Mouse (Mus musculus) liver, embryonic 11.5 days (tissue): ENCODE data around the gene Cpn2. TPM values are rescaled to one million over a fixed set of nuclear protein-coding genes. Genes with fewer than 3 reads are reported as not detected.
A peak's percentile ranks its signal among the peaks of the same experiment; 100 is the strongest.

Experiments used
- ATAC-seq: fragments of 200-750 bp; cut with Nextera tagmentation; replicated peaks from 2 replicates; pipeline ENCODE4 v1.8.0; 2017; ENCODE audit warnings: moderate number of reproducible peaks, mild to moderate bottlenecking, moderate TSS enrichment, moderate library complexity; ENCODE audit not compliant: low FRiP score
- DNase-seq: peaks from one replicate; pipeline ENCODE4 v3.0.0-alpha.2; 2017; ENCODE audit warnings: low spot score
- H3K27ac ChIP-seq: fragments of 300-500 bp; sonication (generic); 2 replicates; pipeline ENCODE4 v1.5.1; 2014; ENCODE audit warnings: mild to moderate bottlenecking, low read depth, low read length, control low read depth
- H3K27me3 ChIP-seq: fragments of 300-500 bp; sonication (generic); replicated peaks from 2 replicates; pipeline ENCODE4 v1.6.1; 2014; ENCODE audit warnings: low read length, mixed read lengths; ENCODE audit not compliant: control insufficient read depth, insufficient read depth
- H3K36me3 ChIP-seq: fragments of 300-500 bp; sonication (generic); 2 replicates; pipeline ENCODE4 v1.6.1; 2014; ENCODE audit warnings: mild to moderate bottlenecking, low read length, moderate library complexity, mixed read lengths; ENCODE audit not compliant: control insufficient read depth, insufficient read depth
- H3K4me1 ChIP-seq: fragments of 300-500 bp; sonication (generic); replicated peaks from 2 replicates; pipeline ENCODE4 v1.6.1; 2014; ENCODE audit warnings: low read length, mixed read lengths; ENCODE audit not compliant: control insufficient read depth, insufficient read depth
- H3K4me2 ChIP-seq: fragments of 300-500 bp; sonication (generic); 2 replicates; pipeline ENCODE4 v1.6.1; 2014; ENCODE audit warnings: mild to moderate bottlenecking, control low read depth, moderate library complexity
- H3K4me3 ChIP-seq: fragments of 300-500 bp; sonication (generic); 2 replicates; pipeline ENCODE4 v1.5.1; 2014; ENCODE audit warnings: low read depth, low read length, control low read depth
- H3K9ac ChIP-seq: fragments of 300-500 bp; sonication (generic); 2 replicates; pipeline ENCODE4 v1.6.1; 2014; ENCODE audit warnings: low read depth, low read length, control low read depth
- H3K9me3 ChIP-seq: fragments of 300-500 bp; sonication (generic); 2 replicates; pipeline ENCODE4 v1.6.1; 2016; ENCODE audit warnings: low read length, inconsistent platforms, mixed read lengths; ENCODE audit not compliant: control insufficient read depth
- WGBS: fragments of 180-500 bp; shearing (Covaris S2); extraction: QIAGEN DNeasy Blood & Tissue Kit; methylation state at CpG from one replicate; pipeline ENCODE4 v1.1.7; 2014; 5-methylcytosine and 5-hydroxymethylcytosine counted together
- polyA plus RNA-seq: library from polyadenylated mRNA; unstranded; fragments of >200 nt; fragmentation: Nextera tagmentation; extraction: Ambion mirVana; gene quantifications from 2 replicates; pipeline ENCODE4 v1.2.1, GENCODE M21; 2014

The Cpn2 gene
- polyA plus RNA-seq, 1 experiment from 2014 or later: 1.5 TPM

- WGBS: 56% methylated on average over 4 of the region's 4 CpGs
- H3K4me3 ChIP-seq: no peak overlapping the region
- no peak overlapping the region for H3K9ac ChIP-seq
- no peaks in the 10 kb centered on the region for H3K9me3 ChIP-seq
- no peak overlapping the region for H3K4me2 ChIP-seq
- H3K27me3 ChIP-seq: peaks cover 48% of the 10 kb centered on the region
- ATAC-seq: no peak
- H3K36me3 ChIP-seq: no peaks in the 10 kb centered on the region
- no peak overlapping the region for H3K27ac ChIP-seq
- no peak for DNase-seq
- no peaks in the 10 kb centered on the region; the same call in 1 of the 2 replicates for H3K4me1 ChIP-seq
Measured at GRCm38 (mm10) chr16:30285701-30286100, 18.4 kb upstream of the Cpn2 start.

GRCm38 (mm10) chr16:30283743-30284337 is 16.5 kb upstream of the Cpn2 start:
- H3K27me3 ChIP-seq: peaks cover 51% of the 10 kb centered on the region
- H3K36me3 ChIP-seq: no peaks in the 10 kb centered on the region
- 4% methylated on average over 15 of the region's 15 CpGs for WGBS
- H3K27ac ChIP-seq: no peak overlapping the region
- peak; percentile 54 for DNase-seq
- H3K4me3 ChIP-seq: no peak overlapping the region
- no peaks in the 10 kb centered on the region; the same call in 1 of the 2 replicates for H3K4me1 ChIP-seq
- no peak overlapping the region for H3K9ac ChIP-seq
- no peaks in the 10 kb centered on the region for H3K9me3 ChIP-seq
- no peak for ATAC-seq
- no peak overlapping the region; the same call in 1 of the 2 replicates for H3K4me2 ChIP-seq

GRCm38 (mm10) chr16:30282844-30283495 is 15.7 kb upstream of the Cpn2 start, which contains the start of gene Lrrc15:
Gene Lrrc15, minus strand, starts transcription at chr16:30283256.
- Histone ChIP-seq H3K4me2 (peak within 1 kb of the TSS; percentile 57), H3K9me3 (no peaks in the 10 kb centered on the region), H3K9ac (no peak within 1 kb of the TSS), H3K4me3 (peak within 1 kb of the TSS; percentile 32), H3K27me3 (peaks cover 50% of the 10 kb centered on the region), H3K36me3 (no peaks in the 10 kb centered on the region), H3K4me1 (no peaks in the 10 kb centered on the region; the same call in 1 of the 2 replicates), H3K27ac (no peak within 1 kb of the TSS)
- ATAC-seq (no peak), DNase-seq (peak; percentile 43)
- WGBS: 10% methylated on average over 34 of the region's 34 CpGs

- WGBS: 35% methylated on average over 4 of the region's 4 CpGs
- H3K27me3 ChIP-seq: peaks cover 48% of the 10 kb centered on the region
- no peak for ATAC-seq
- no peaks in the 10 kb centered on the region for H3K9me3 ChIP-seq
- H3K36me3 ChIP-seq: no peaks in the 10 kb centered on the region
- H3K27ac ChIP-seq: no peak overlapping the region
- H3K9ac ChIP-seq: no peak overlapping the region
- no peaks in the 10 kb centered on the region; the same call in 1 of the 2 replicates for H3K4me1 ChIP-seq
- H3K4me3 ChIP-seq: no peak overlapping the region
- DNase-seq: no peak
- H3K4me2 ChIP-seq: no peak overlapping the region
Measured at GRCm38 (mm10) chr16:30280676-30281297, 13.5 kb upstream of the Cpn2 start.

GRCm38 (mm10) chr16:30278406-30278805 is 11.1 kb upstream of the Cpn2 start:
- Histone ChIP-seq H3K27ac (no peak overlapping the region), H3K4me3 (no peak overlapping the region), H3K36me3 (no peaks in the 10 kb centered on the region), H3K27me3 (peaks cover 25% of the 10 kb centered on the region), H3K9me3 (no peaks in the 10 kb centered on the region), H3K4me1 (no peaks in the 10 kb centered on the region; the same call in 1 of the 2 replicates), H3K9ac (no peak overlapping the region), H3K4me2 (no peak overlapping the region)
- DNase-seq (no peak), ATAC-seq (no peak)
- WGBS: 82% methylated on average over 11 of the region's 11 CpGs

- Histone ChIP-seq H3K4me3 (no peak overlapping the region), H3K36me3 (no peaks in the 10 kb centered on the region), H3K9me3 (no peaks in the 10 kb centered on the region), H3K27ac (no peak overlapping the region), H3K4me2 (no peak overlapping the region), H3K4me1 (no peaks in the 10 kb centered on the region; the same call in 1 of the 2 replicates), H3K27me3 (peaks cover 3% of the 10 kb centered on the region; the same call in 1 of the 2 replicates), H3K9ac (no peak overlapping the region)
- DNase-seq (no peak), ATAC-seq (no peak)
- WGBS: 79% methylated on average over 15 of the region's 15 CpGs
Measured at GRCm38 (mm10) chr16:30275558-30276340, 8.4 kb upstream of the Cpn2 start.

GRCm38 (mm10) chr16:30273065-30273464 is 5.8 kb upstream of the Cpn2 start:
- no peaks in the 10 kb centered on the region for H3K9me3 ChIP-seq
- ATAC-seq: no peak
- H3K27ac ChIP-seq: no peak overlapping the region
- no peaks in the 10 kb centered on the region for H3K27me3 ChIP-seq
- H3K36me3 ChIP-seq: no peaks in the 10 kb centered on the region
- H3K4me3 ChIP-seq: no peak overlapping the region
- no peak overlapping the region for H3K4me2 ChIP-seq
- no peak overlapping the region for H3K9ac ChIP-seq
- 85% methylated on average over 8 of the region's 8 CpGs for WGBS
- DNase-seq: no peak
- no peaks in the 10 kb centered on the region; the same call in 1 of the 2 replicates for H3K4me1 ChIP-seq

- no peaks in the 10 kb centered on the region for H3K36me3 ChIP-seq
- no peak for DNase-seq
- H3K27ac ChIP-seq: no peak overlapping the region
- 72% methylated on average over 6 of the region's 6 CpGs for WGBS
- H3K4me1 ChIP-seq: no peaks in the 10 kb centered on the region; the same call in 1 of the 2 replicates
- no peaks in the 10 kb centered on the region for H3K27me3 ChIP-seq
- no peak overlapping the region for H3K4me2 ChIP-seq
- H3K4me3 ChIP-seq: no peak overlapping the region
- H3K9ac ChIP-seq: no peak overlapping the region
- no peaks in the 10 kb centered on the region for H3K9me3 ChIP-seq
- ATAC-seq: no peak
Measured at GRCm38 (mm10) chr16:30271941-30272595, 4.8 kb upstream of the Cpn2 start.
